Mouse (Mus musculus) stomach, postnatal 0 days (tissue): ENCODE results near the gene Thyn1. TPM values are rescaled to one million over a fixed set of nuclear protein-coding genes. Genes with fewer than 3 reads are reported as not detected.

Experiments
- ATAC-seq: fragments of 200-750 bp; cut with Nextera tagmentation; 2 replicates; pipeline ENCODE4 v1.8.0; 2017; ENCODE audit not compliant: low FRiP score, low TSS enrichment
- DNase-seq: peaks from one replicate; pipeline ENCODE4 v3.0.0-alpha.2; 2016; ENCODE audit warnings: low spot score
- H3K27ac ChIP-seq: fragments of 300-500 bp; sonication (generic); replicated peaks from 2 replicates; pipeline ENCODE4 v1.5.1; 2014; ENCODE audit warnings: mild to moderate bottlenecking, control low read depth
- H3K27me3 ChIP-seq: fragments of 300-500 bp; sonication (generic); 2 replicates; pipeline ENCODE4 v1.6.1; 2014; ENCODE audit warnings: low read length; ENCODE audit not compliant: control insufficient read depth, insufficient read depth
- H3K36me3 ChIP-seq: fragments of 300-500 bp; sonication (generic); 2 replicates; pipeline ENCODE4 v1.6.1; 2014; ENCODE audit warnings: low read length, mixed read lengths; ENCODE audit not compliant: control insufficient read depth, insufficient read depth
- H3K4me1 ChIP-seq: fragments of 300-500 bp; sonication (generic); replicated peaks from 2 replicates; pipeline ENCODE4 v1.6.1; 2014; ENCODE audit warnings: antibody characterized with exemption; ENCODE audit not compliant: control insufficient read depth, insufficient read depth
- H3K4me2 ChIP-seq: fragments of 300-500 bp; sonication (generic); replicated peaks from 2 replicates; pipeline ENCODE4 v1.6.1; 2014; ENCODE audit warnings: low read depth, mild to moderate bottlenecking, control low read depth, moderate library complexity
- H3K4me3 ChIP-seq: fragments of 300-500 bp; sonication (generic); 2 replicates; pipeline ENCODE4 v1.5.1; 2014; ENCODE audit warnings: low read depth, low read length, control low read depth
- H3K9ac ChIP-seq: fragments of 300-500 bp; sonication (generic); 2 replicates; pipeline ENCODE4 v1.6.1; 2014; ENCODE audit warnings: mild to moderate bottlenecking, low read length, control low read depth, mixed read lengths
- H3K9me3 ChIP-seq: fragments of 300-500 bp; sonication (generic); 2 replicates; pipeline ENCODE4 v1.6.1; 2016; ENCODE audit warnings: low read length; ENCODE audit not compliant: control insufficient read depth
- CTCF ChIP-seq: IDR thresholded peaks from 2 replicates; pipeline ENCODE4 v1.5.1; 2016; ENCODE audit warnings: antibody characterized with exemption, low read depth, mild to moderate bottlenecking, moderate library complexity
- EP300 ChIP-seq: optimal IDR thresholded peaks from 2 replicates; pipeline ENCODE3; 2016; ENCODE audit warnings: antibody characterized with exemption
- WGBS: fragments of 180-500 bp; shearing (Covaris S2); extraction: QIAGEN DNeasy Blood & Tissue Kit; methylation state at CpG from one replicate; pipeline ENCODE4 v1.1.7; 2014; 5-methylcytosine and 5-hydroxymethylcytosine counted together
- polyA plus RNA-seq: library from polyadenylated mRNA; unstranded; fragments of >200 nt; fragmentation: Nextera tagmentation; extraction: Ambion mirVana; gene quantifications from 2 replicates; pipeline ENCODE4 v1.2.1, GENCODE M21; 2015

Thyn1 gene
- polyA plus RNA-seq, 1 experiment from 2014 or later = 106 TPM

GRCm38 (mm10) chr9:26990181-26990580 is 9.3 kb upstream of the Thyn1 start:
- H3K27me3 ChIP-seq = no peaks in the 10 kb centered on the region
- TF ChIP-seq CTCF = no peak
- no peak for TF ChIP-seq EP300
- no peaks in the 10 kb centered on the region for H3K4me1 ChIP-seq
- no peak overlapping the region for H3K27ac ChIP-seq
- no peak overlapping the region for H3K4me3 ChIP-seq
- no peak overlapping the region for H3K4me2 ChIP-seq
- peaks cover 9% of the 10 kb centered on the region; the same call in 1 of the 2 replicates for H3K36me3 ChIP-seq
- 91% methylated on average over 4 of the region's 4 CpGs for WGBS
- ATAC-seq (no peak), DNase-seq (no peak)
- H3K9me3 ChIP-seq = no peaks in the 10 kb centered on the region
- no peak overlapping the region for H3K9ac ChIP-seq

GRCm38 (mm10) chr9:26993118-26993517 is 6.4 kb upstream of the Thyn1 start:
- H3K4me3 ChIP-seq = no peak overlapping the region
- no peak overlapping the region for H3K27ac ChIP-seq
- DNase-seq (no peak), ATAC-seq (no peak)
- H3K9ac ChIP-seq = no peak overlapping the region
- no peaks in the 10 kb centered on the region for H3K27me3 ChIP-seq
- TF ChIP-seq CTCF (no peak), EP300 (no peak)
- H3K9me3 ChIP-seq = no peaks in the 10 kb centered on the region
- H3K4me1 ChIP-seq = no peaks in the 10 kb centered on the region
- H3K36me3 ChIP-seq = peaks cover 9% of the 10 kb centered on the region; the same call in 1 of the 2 replicates
- H3K4me2 ChIP-seq = no peak overlapping the region
- WGBS = 74% methylated on average over 10 of the region's 10 CpGs

- no peaks in the 10 kb centered on the region for H3K27me3 ChIP-seq
- no peak overlapping the region for H3K9ac ChIP-seq
Observed at GRCm38 (mm10) chr9:26993900-26994299, 5.6 kb upstream of the Thyn1 start.

GRCm38 (mm10) chr9:26997062-26997461 is 2.4 kb upstream of the Thyn1 start:
- no peaks in the 10 kb centered on the region for H3K27me3 ChIP-seq
- no peak overlapping the region for H3K27ac ChIP-seq
- no peaks in the 10 kb centered on the region for H3K36me3 ChIP-seq
- no peak for ATAC-seq
- no peak for DNase-seq
- WGBS = 82% methylated on average over 3 of the region's 3 CpGs
- H3K4me2 ChIP-seq = no peak overlapping the region
- no peaks in the 10 kb centered on the region for H3K4me1 ChIP-seq
- no peak overlapping the region for H3K4me3 ChIP-seq
- no peaks in the 10 kb centered on the region for H3K9me3 ChIP-seq
- no peak overlapping the region for H3K9ac ChIP-seq
- TF ChIP-seq EP300 (no peak), CTCF (no peak)

More at GRCm38 (mm10) chr9:26993900-26994299, 5.6 kb upstream of the Thyn1 start:
- ATAC-seq (no peak), DNase-seq (no peak)
- Histone ChIP-seq H3K36me3 (peaks cover 9% of the 10 kb centered on the region; the same call in 1 of the 2 replicates), H3K4me3 (no peak overlapping the region), H3K4me1 (no peaks in the 10 kb centered on the region), H3K4me2 (no peak overlapping the region), H3K9me3 (no peaks in the 10 kb centered on the region), H3K27ac (no peak overlapping the region)
- 74% methylated on average over 3 of the region's 3 CpGs for WGBS
- no peak for TF ChIP-seq CTCF
- TF ChIP-seq EP300 = no peak

- no peak for ATAC-seq
- WGBS = 80% methylated on average over 2 of the region's 2 CpGs
- no peaks in the 10 kb centered on the region for H3K9me3 ChIP-seq
Observed at GRCm38 (mm10) chr9:26997501-26997900, 2.0 kb upstream of the Thyn1 start.

GRCm38 (mm10) chr9:26998669-26999460 is 645 bp upstream of the Thyn1 start:
- DNase-seq (no peak), ATAC-seq (peak; percentile 48; the same call in 1 of the 2 replicates)
- Histone ChIP-seq H3K4me2 (peak overlapping the region; percentile 95), H3K27ac (peak overlapping the region; percentile 74), H3K27me3 (no peaks in the 10 kb centered on the region), H3K4me1 (no peaks in the 10 kb centered on the region), H3K36me3 (peaks cover 3% of the 10 kb centered on the region; the same call in 1 of the 2 replicates), H3K4me3 (peak overlapping the region; percentile 68), H3K9me3 (no peaks in the 10 kb centered on the region), H3K9ac (peak overlapping the region; percentile 84)
- 2% methylated on average over 29 of the region's 29 CpGs for WGBS
- no peak for TF ChIP-seq CTCF
- TF ChIP-seq EP300 = no peak

More at GRCm38 (mm10) chr9:26997501-26997900, 2.0 kb upstream of the Thyn1 start:
- Histone ChIP-seq H3K9ac (no peak overlapping the region), H3K27ac (no peak overlapping the region), H3K36me3 (no peaks in the 10 kb centered on the region), H3K4me1 (no peaks in the 10 kb centered on the region), H3K4me3 (no peak overlapping the region), H3K27me3 (no peaks in the 10 kb centered on the region), H3K4me2 (no peak overlapping the region)
- DNase-seq = no peak
- TF ChIP-seq EP300 (no peak), CTCF (no peak)
